Mouse (Mus musculus): ENCODE measurements around the gene Megf6.

The Megf6 gene

DNA sequence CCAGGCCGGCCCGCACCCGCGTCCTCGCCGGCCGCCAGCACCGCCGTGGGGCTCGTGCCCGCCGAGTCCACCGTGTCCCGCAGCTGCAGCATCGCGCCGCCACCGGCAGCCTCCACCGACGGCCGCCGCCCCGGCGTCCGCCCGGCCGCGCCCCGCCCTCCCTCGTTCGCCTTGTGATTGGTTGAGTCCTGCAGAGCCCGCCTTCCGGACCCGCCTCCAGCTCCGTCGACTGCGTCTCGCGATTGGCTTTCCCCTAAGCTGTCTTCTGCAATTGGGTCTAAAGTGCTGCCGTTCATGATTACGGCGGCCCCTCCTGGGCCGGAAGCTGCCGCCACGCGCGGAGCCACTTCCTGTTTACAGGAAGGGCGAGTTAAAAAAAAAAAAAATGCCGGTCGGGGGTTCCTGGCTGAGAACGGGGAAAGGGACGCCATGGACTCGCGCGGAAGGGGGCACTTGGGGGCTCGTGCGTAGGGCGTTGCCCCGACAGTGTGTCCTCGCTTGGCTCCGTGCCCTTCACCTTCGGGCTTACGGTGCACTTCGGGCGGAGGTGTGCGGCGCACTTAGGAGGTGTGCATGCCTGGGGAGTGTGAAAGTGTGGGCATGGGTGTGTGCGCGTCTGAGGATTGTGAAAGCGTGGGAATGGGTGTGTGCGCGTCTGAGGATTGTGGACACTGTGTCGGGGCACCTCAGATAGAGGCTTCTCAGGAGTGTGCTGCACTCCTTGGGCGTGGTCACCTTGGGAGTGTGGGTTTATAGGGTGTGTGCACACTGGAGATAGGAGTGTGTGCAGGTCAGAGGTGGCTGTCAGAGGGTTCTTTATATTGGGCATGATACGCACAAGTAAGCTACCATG, 9.8 kb upstream of the Megf6 start, which contains the start of gene Tprgl:
Gene Tprgl, minus strand, starts transcription at position 129 of the 853 bp plus-strand sequence.
- DNase-seq = peak; percentile 98

GRCm38 (mm10) chr4:154163296-154163695, 7.2 kb upstream of the Megf6 start:
- DNase-seq = peak; percentile 89 to 91

- peak; percentile 70 to 82 for DNase-seq
Measured at GRCm38 (mm10) chr4:154167053-154167452, 3.5 kb upstream of the Megf6 start.

DNA sequence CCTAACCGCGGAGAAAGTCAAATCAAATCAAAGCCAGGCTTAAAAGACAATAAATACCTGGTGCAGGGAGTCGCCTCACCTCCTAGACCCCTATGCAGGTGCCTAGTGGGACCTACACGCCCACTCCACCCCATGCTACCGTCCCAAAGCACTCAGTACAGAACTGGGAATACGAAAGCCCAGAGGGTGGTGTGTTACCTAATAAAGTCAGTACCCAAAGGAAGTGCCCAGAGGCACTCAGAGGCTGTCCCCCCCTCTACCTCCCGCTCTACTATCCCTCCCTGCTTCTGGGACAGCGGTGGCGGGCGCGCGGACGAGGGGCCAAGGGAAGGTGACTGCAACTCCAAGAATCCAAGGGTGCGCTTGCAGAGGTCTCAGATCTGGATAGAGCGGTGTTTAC, 509 bp upstream of the Megf6 start:
- no peak for DNase-seq

- peak in 1 of 2 experiments; percentile 33 for DNase-seq
Measured at GRCm38 (mm10) chr4:154171151-154171930, 811 bp downstream of the Megf6 start.

- peak in 1 of 2 experiments; percentile 56 for DNase-seq
Measured at GRCm38 (mm10) chr4:154171931-154172604, 1.5 kb downstream of the Megf6 start.

DNA sequence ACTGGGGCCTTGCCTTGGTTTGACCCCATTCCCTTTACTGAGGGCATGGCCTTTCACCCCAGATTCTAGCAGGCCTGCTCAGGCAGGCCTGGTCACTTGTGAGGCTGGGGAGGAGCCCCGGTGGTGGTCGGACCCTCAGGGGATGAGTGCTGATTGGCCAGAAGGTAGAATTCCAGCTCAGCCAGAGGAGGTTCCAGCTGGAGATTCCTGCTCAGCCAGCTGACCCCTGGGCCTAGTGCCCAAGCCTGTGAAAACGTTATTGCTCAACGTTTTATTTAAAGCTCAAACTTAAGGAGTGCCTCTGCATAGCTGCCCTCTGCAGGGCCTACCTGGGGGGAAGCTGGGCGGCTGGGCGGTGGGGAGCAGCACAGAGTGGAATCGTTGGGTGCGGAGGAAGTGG, 6.7 kb downstream of the Megf6 start:
- DNase-seq = no peak

GRCm38 (mm10) chr4:154181001-154181400, 10.5 kb downstream of the Megf6 start:
- no peak for DNase-seq

GRCm38 (mm10) chr4:154183566-154183965, 13.0 kb downstream of the Megf6 start:
- DNase-seq = peak in 1 of 2 experiments; percentile 50

GRCm38 (mm10) chr4:154185001-154185400, 14.5 kb downstream of the Megf6 start:
- DNase-seq = no peak

- no peak for DNase-seq
Measured at GRCm38 (mm10) chr4:154186002-154186537, 15.5 kb downstream of the Megf6 start.

DNA sequence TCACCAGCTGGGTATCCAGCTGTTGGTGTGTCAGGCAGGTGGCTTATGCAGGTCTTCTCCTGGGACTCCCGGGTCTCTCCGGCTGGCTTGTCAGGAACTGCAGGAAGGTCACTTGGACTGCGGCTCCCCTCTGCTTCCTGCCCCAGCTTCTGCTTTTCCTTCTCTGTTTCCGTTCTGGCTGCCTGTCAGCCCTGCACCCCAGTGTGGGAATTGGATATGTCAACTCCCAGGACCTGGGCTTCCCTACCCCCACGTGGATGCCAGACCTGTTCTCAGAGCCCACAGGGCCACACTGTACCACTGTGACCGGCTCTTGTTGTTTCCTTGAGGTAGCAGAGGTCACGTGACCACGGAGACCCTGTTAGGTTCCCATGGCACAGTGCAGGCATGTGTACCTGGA, 18.4 kb downstream of the Megf6 start:
- DNase-seq = no peak

- no peak for DNase-seq
Measured at GRCm38 (mm10) chr4:154197961-154198360, 27.4 kb downstream of the Megf6 start.

DNA sequence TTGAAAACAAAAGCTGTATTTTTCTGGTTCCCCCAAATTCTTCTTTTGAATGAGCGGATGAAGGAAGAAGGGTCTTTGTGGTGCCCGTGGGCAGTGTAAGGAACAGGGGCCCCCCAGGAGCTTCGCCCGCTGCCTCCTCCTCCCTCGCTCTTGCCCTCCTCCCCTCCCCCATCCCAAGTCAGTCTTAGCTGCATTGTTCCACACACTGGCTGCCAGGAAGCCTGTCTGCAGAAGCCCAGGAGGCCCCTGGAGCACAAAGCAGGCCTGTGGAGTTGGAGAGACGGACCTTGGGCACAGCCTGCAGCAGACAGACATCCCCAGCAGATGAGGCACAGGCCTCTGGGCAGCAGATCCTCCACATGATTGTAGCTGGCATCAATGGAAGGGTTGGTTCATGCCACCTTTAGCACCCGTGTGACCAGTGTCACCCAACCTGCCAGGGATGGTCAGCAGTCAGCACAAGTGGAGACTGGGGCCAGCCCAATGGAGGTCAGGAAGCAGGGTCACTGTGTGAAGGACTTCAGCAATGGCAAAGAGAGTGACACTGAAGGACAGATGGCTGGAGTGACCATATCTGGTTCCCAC, 27.9 kb downstream of the Megf6 start:
- DNase-seq = no peak

DNA sequence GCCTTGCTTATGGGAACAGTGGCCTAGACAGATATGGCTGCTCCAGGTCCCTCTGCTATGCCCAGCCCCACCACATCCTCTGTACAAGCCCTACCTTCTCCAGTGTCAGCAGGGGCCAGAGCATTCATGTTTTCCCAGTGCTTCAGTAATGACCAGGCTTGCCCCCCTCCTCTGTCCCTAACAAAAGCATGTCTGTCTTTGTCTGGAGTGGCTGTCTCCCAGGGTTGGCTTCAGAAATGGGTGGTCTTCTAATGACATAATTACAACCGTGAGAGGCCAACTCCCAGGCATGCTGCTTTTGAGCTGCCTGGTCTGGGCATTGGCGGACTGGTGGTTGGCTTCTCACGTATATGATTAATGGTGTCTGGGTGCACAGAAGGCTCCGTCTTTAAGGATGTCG, 31.0 kb downstream of the Megf6 start:
- DNase-seq = no peak

- DNase-seq = peak; percentile 88 to 90
Measured at GRCm38 (mm10) chr4:154204532-154204931, 34.0 kb downstream of the Megf6 start.

GRCm38 (mm10) chr4:154205392-154205791, 34.9 kb downstream of the Megf6 start:
- no peak for DNase-seq

- peak; percentile 85 to 89 for DNase-seq
Measured at GRCm38 (mm10) chr4:154207261-154207660, 36.7 kb downstream of the Megf6 start.

DNA sequence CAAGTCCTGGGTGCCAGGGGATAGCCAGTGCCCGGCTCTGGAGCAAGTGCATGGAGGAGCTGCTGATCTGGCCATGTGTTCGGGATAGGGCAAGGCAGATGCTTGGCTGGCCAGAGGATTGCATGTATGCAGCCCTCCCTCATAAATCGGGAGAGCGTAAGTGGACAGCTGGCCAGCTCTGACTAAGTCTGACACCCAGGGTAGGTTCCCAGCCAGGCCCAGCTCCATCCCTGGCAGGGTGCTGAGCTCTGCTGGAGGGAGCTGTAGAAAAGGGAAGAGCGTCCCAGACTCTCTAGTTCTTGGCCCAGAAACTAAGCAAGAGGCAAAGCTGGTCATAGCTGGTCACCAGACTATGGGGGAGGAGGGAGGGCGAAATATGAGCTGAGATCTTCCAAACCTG, 38.5 kb downstream of the Megf6 start:
- no peak for DNase-seq

DNA sequence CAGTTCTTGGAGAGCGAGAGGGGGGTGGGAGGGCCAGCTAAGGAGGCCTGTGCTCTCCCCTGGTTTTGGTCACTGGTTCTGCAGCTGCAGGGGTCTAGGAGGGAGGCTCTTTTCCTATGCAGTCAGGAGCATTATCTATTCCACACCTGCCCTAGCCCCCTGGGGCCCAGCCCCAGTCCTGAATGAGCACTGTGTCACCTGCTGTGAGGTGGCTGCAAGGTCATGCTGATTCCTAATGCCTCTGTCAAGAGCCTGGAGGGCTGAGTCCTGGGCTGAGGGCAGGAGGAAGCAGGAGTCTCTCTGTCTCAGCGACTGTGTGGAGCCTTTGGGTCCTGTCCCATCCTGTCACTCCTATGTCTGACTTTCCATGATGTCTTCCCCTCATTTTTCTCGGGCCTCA, 39.3 kb downstream of the Megf6 start:
- DNase-seq = no peak

GRCm38 (mm10) chr4:154211459-154211858, 40.9 kb downstream of the Megf6 start:
- DNase-seq = no peak

DNA sequence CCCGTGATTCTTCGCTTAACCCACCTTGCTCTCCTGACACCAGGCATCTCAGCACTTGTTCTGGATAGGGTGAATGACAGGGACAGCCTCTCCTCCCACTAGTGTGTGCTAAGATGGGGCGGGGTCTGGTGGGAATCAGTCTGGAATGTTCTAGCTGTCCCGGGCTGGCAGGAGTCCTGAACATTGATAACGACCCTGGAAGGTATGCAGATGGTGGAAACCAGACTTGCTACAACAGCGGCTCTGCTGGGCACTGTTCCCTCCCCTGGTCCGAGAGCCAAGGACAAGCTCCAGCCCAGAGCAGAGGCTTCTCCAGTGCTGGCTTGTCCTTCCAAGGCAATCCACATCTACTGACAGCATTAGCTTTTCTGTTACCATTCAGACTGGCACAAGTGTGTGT, 43.1 kb downstream of the Megf6 start:
- peak; percentile 62 to 73 for DNase-seq

- no peak for DNase-seq
Measured at GRCm38 (mm10) chr4:154214075-154214474, 43.5 kb downstream of the Megf6 start.
